ENCODE assay signal across 17 mouse cellular contexts in the genomic region with DNA sequence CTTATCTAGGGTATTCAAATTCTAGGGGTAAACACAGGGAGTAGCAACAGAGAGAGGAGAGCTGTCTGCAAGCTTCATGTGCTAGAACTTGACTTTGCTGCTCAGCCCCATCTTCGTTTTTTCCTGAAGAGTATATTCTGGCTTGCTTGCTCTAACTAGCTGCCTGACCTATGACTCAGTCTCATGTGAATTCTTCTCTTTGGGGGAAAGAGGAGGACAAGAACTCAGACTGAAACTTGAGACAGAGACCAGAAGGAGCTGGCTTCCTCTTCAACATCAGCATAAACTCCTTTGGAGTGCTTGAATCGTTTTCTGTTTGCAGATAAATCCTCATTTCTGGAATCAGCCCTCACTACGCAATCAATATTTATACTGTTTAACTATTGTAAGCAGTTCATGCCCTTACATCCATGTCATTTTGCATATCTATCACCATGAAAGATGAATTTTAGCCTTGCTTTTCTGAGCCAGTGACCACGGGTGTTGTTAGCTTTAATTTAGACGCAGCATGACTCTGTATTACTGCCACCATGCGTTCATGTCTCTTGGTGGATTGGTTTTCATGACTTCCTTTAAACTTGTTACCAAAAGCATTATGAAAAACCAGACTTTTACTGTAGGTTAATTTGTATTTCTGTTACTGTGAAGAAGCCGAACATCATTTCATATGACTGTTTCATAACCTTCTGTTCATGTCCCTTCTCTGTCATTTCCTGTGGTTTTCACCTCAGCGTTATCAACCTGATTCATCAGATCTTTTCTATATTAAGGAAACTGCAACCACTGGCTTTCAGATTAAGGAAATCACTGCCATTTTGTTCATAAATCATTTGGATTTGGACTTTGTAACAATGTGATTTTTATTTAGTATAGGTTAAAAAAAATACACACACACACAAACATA.
"Had no signal": no experiment of that assay in that cellular context is flagged by ENCODE, and none has a peak within 500 bp of the region (broad histone marks: within the 10 kb centered on the region; RNA-seq: fewer than 3 reads in every experiment).

No protein-coding gene starts in this region.

- H3K36me3 ChIP-seq: liver, embryonic 13.5 days; neural tube, embryonic 12.5 days; neural tube, embryonic 15.5 days had no signal

- H3K4me3 ChIP-seq: left cerebral cortex, adult 2 months; liver, embryonic 13.5 days; neural tube, embryonic 12.5 days; neural tube, embryonic 15.5 days had no signal

- H3K4me1 ChIP-seq: liver, embryonic 13.5 days; neural tube, embryonic 12.5 days; neural tube, embryonic 15.5 days had no signal

- DNase-seq: kidney, postnatal 10 days; kidney, postnatal 36 days; layer of hippocampus, postnatal 36 days; liver, embryonic 13.5 days; lung, adult 2 months; lung, postnatal 14 days; lung, postnatal 4 days; midbrain, embryonic 14.5 days; retina, postnatal 1 day; right cerebral cortex, postnatal 25 days; spleen, adult 18-20 months; thymus, adult 18-20 months; thymus, postnatal 36 days had no signal

- H3K27me3 ChIP-seq: liver, embryonic 13.5 days; neural tube, embryonic 12.5 days; neural tube, embryonic 15.5 days had no signal

- H3K9me3 ChIP-seq: neural tube, embryonic 12.5 days; neural tube, embryonic 15.5 days had no signal

- H3K27ac ChIP-seq: left cerebral cortex, adult 2 months; liver, embryonic 13.5 days; neural tube, embryonic 12.5 days; neural tube, embryonic 15.5 days had no signal

- H3K9ac ChIP-seq: liver, embryonic 13.5 days; neural tube, embryonic 12.5 days; neural tube, embryonic 15.5 days had no signal

- H3K4me2 ChIP-seq: liver, embryonic 13.5 days; midbrain, embryonic 11.5 days; neural tube, embryonic 12.5 days; neural tube, embryonic 15.5 days had no signal
